8 mouse cellular contexts compared by ENCODE assay signal in the genomic region with DNA sequence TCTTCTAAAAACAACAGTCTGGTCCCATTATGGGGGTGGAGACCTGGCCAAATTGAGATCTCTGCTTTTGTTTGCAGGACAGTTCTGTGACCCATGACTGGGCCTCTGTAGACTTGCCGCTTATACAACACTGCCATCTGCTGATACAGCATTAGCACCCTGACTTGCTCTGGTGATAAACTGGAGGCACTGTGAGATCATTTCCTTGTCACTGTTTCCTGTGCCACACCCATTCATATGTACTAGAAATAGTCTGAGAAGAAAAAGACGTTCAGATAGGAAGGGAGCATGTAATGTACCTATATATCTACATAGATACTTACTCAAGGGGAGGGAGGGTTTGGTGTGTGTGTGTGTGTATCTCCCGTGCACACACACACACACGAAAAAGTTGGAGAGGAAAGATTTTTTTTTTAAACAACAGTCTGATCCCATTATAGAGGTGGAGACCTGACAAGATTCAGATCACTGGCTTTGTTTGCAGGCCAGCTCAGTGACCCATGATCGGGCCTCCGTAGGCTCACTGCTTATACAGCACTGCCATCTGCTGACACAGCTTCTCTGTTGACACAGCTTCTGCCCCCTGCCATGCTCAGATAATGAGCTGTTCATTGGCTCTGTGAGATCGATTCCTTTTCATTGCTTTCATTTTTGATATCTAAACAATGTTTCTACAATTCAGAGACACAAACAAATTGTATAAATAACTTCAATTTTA.
DNase-seq lines count a peak whose midpoint lies in the region; ATAC-seq lines count a peak whose summit lies in the region.

No protein-coding gene starts in this region.

- ATAC-seq in forebrain, embryonic 13.5 days: peak; percentile 68
- peak; percentile 88 for ATAC-seq in hindbrain, embryonic 16.5 days
- ATAC-seq in limb, embryonic 11.5 days (ENCODE audit: insufficient number of reproducible peaks, low FRiP score, low TSS enrichment, low read depth): no peak
- ATAC-seq in midbrain, embryonic 13.5 days: peak; percentile 72
- peak; percentile 83 for ATAC-seq in stomach, embryonic 15.5 days (ENCODE audit: insufficient read depth, low FRiP score, low read depth)

- peak; percentile 7 for DNase-seq in ovary, adult 18-20 months (ENCODE audit: low spot score)
- no peak for DNase-seq in ovary, postnatal 10 days (ENCODE audit: low spot score)
- peak; percentile 83 for DNase-seq in c-Kit-positive CD71-positive TER-119-negative erythroid progenitor cells, embryonic 14.5 days (ENCODE audit: low read depth)
- DNase-seq in limb, embryonic 11.5 days (ENCODE audit: low spot score): peak; percentile 34

- H3K4me2 ChIP-seq in forebrain, embryonic 13.5 days: no peak overlapping the region
- H3K4me2 ChIP-seq in hindbrain, embryonic 16.5 days (ENCODE audit: low read length): peak overlapping the region; percentile 37
- no peak overlapping the region for H3K4me2 ChIP-seq in limb, embryonic 11.5 days (ENCODE audit: low read depth, severe bottlenecking)
- peak overlapping the region; percentile 16 for H3K4me2 ChIP-seq in midbrain, embryonic 13.5 days (replicated peaks)
- H3K4me2 ChIP-seq in stomach, embryonic 15.5 days: peak overlapping the region; percentile 24; the same call in 1 of the 2 replicates

- H3K4me3 ChIP-seq in forebrain, embryonic 13.5 days: no peak overlapping the region
- H3K4me3 ChIP-seq in hindbrain, embryonic 16.5 days (ENCODE audit: low read length): no peak overlapping the region
- H3K4me3 ChIP-seq in limb, embryonic 11.5 days (ENCODE audit: low read depth, low read length): no peak overlapping the region
- H3K4me3 ChIP-seq in midbrain, embryonic 13.5 days (replicated peaks): no peak overlapping the region
- H3K4me3 ChIP-seq in stomach, embryonic 15.5 days (replicated peaks): no peak overlapping the region

- no peaks in the 10 kb centered on the region for H3K9me3 ChIP-seq in forebrain, embryonic 13.5 days (replicated peaks)
- H3K9me3 ChIP-seq in hindbrain, embryonic 16.5 days (ENCODE audit: control insufficient read depth, low read length): no peaks in the 10 kb centered on the region
- no peaks in the 10 kb centered on the region for H3K9me3 ChIP-seq in limb, embryonic 11.5 days (ENCODE audit: control insufficient read depth, low read length)
- no peaks in the 10 kb centered on the region for H3K9me3 ChIP-seq in midbrain, embryonic 13.5 days
- H3K9me3 ChIP-seq in stomach, embryonic 15.5 days: no peaks in the 10 kb centered on the region

- H3K9ac ChIP-seq in forebrain, embryonic 13.5 days: no peak overlapping the region
- H3K9ac ChIP-seq in hindbrain, embryonic 16.5 days (ENCODE audit: low read depth, low read length): peak overlapping the region; percentile 6; the same call in 1 of the 2 replicates
- no peak overlapping the region for H3K9ac ChIP-seq in limb, embryonic 11.5 days (ENCODE audit: low read length)
- H3K9ac ChIP-seq in midbrain, embryonic 13.5 days (replicated peaks): no peak overlapping the region
- H3K9ac ChIP-seq in stomach, embryonic 15.5 days: no peak overlapping the region

- no peaks in the 10 kb centered on the region for H3K27me3 ChIP-seq in forebrain, embryonic 13.5 days
- H3K27me3 ChIP-seq in hindbrain, embryonic 16.5 days (replicated peaks; ENCODE audit: control insufficient read depth, insufficient read depth, low read length): no peaks in the 10 kb centered on the region
- no peaks in the 10 kb centered on the region for H3K27me3 ChIP-seq in limb, embryonic 11.5 days (ENCODE audit: control insufficient read depth, insufficient read depth, low read length)
- no peaks in the 10 kb centered on the region for H3K27me3 ChIP-seq in midbrain, embryonic 13.5 days
- no peaks in the 10 kb centered on the region for H3K27me3 ChIP-seq in stomach, embryonic 15.5 days (replicated peaks)

- 21% methylated on average over 7 of the region's 7 CpGs for WGBS in forebrain, embryonic 13.5 days
- WGBS in hindbrain, embryonic 16.5 days: 10% methylated on average over 7 of the region's 7 CpGs
- 44% methylated on average over 7 of the region's 7 CpGs for WGBS in limb, embryonic 11.5 days
- 12% methylated on average over 7 of the region's 7 CpGs for WGBS in midbrain, embryonic 13.5 days
- 22% methylated on average over 7 of the region's 7 CpGs for WGBS in stomach, embryonic 15.5 days

- H3K4me1 ChIP-seq in forebrain, embryonic 13.5 days: no peaks in the 10 kb centered on the region
- H3K4me1 ChIP-seq in hindbrain, embryonic 16.5 days (ENCODE audit: control insufficient read depth, insufficient read depth, low read depth, low read length): no peaks in the 10 kb centered on the region
- no peaks in the 10 kb centered on the region for H3K4me1 ChIP-seq in limb, embryonic 11.5 days (ENCODE audit: control insufficient read depth, insufficient read depth, low read length)
- H3K4me1 ChIP-seq in midbrain, embryonic 13.5 days (replicated peaks): no peaks in the 10 kb centered on the region
- H3K4me1 ChIP-seq in stomach, embryonic 15.5 days: no peaks in the 10 kb centered on the region

- H3K36me3 ChIP-seq in forebrain, embryonic 13.5 days (ENCODE audit: poor library complexity, severe bottlenecking): no peaks in the 10 kb centered on the region
- no peaks in the 10 kb centered on the region for H3K36me3 ChIP-seq in hindbrain, embryonic 16.5 days (ENCODE audit: control insufficient read depth, insufficient read depth, low read length)
- no peaks in the 10 kb centered on the region for H3K36me3 ChIP-seq in limb, embryonic 11.5 days (ENCODE audit: control insufficient read depth, insufficient read depth, low read length)
- no peaks in the 10 kb centered on the region for H3K36me3 ChIP-seq in midbrain, embryonic 13.5 days
- H3K36me3 ChIP-seq in stomach, embryonic 15.5 days: no peaks in the 10 kb centered on the region

- no peak overlapping the region for H3K27ac ChIP-seq in forebrain, embryonic 13.5 days
- H3K27ac ChIP-seq in hindbrain, embryonic 16.5 days (ENCODE audit: low read depth, low read length): no peak overlapping the region
- no peak overlapping the region for H3K27ac ChIP-seq in limb, embryonic 11.5 days (replicated peaks; ENCODE audit: low read depth, low read length)
- H3K27ac ChIP-seq in midbrain, embryonic 13.5 days: no peak overlapping the region
- H3K27ac ChIP-seq in stomach, embryonic 15.5 days: no peak overlapping the region

Comparison
In these comparisons a context has a peak if more than half of its experiments do, and no peak if none do; other contexts are left out.
1. H3K4me2 ChIP-seq: peak in hindbrain, embryonic 16.5 days (single experiment), midbrain, embryonic 13.5 days (single experiment) and stomach, embryonic 15.5 days (single experiment); none in forebrain, embryonic 13.5 days (single experiment) and limb, embryonic 11.5 days (single experiment).